Mouse (Mus musculus): Measurements from ENCODE around the gene Atp8a2. TPM values are rescaled to one million over a fixed set of nuclear protein-coding genes. Genes with fewer than 3 reads are reported as not detected.

Gene Atp8a2
- polyA plus RNA-seq, 1 experiment from 2014 or later, result 0.59 TPM

DNA sequence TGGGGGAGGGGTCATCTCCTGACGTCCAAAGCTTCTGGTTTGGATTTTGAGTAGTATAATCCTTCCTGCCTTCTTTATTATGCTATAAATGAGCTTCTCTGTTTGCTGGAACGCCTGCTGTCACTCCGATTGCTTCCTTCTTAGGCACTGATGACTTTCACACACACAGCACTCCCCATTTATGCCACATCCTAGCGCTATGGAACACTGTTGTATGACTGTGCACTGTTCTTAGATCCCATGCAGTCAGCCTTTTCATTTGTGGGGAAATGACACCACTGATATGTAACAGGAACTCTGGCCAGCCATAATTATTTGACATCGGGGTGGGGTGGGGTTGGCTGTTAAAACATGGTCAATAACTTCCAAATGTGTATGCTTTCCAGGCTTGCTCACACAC is 306.2 kb downstream of the Atp8a2 start:
- Histone ChIP-seq H3K4me3 (replicated peaks; ENCODE audit: low read depth, low read length) (no peak overlapping the region), H3K4me1 (replicated peaks; ENCODE audit: insufficient read depth, low read length) (no peaks in the 10 kb centered on the region), H3K9me3 (replicated peaks; ENCODE audit: low read length) (no peaks in the 10 kb centered on the region), H3K27me3 (ENCODE audit: insufficient read depth, low read length) (no peaks in the 10 kb centered on the region), H3K27ac (no peak overlapping the region), H3K9ac (ENCODE audit: low read depth, low read length) (no peak overlapping the region), H3K36me3 (ENCODE audit: insufficient read depth, low read length) (no peaks in the 10 kb centered on the region), H3K4me2 (ENCODE audit: low read length) (no peak overlapping the region)
- no peak for TF ChIP-seq CTCF (IDR thresholded peaks at IDR 0.05; ENCODE audit: low read depth)
- 52% methylated on average over 5 of the region's 5 CpGs for WGBS
- ATAC-seq (replicated peaks; ENCODE audit: low FRiP score, low read depth) (no peak), DNase-seq (ENCODE audit: low spot score) (no peak)

DNA sequence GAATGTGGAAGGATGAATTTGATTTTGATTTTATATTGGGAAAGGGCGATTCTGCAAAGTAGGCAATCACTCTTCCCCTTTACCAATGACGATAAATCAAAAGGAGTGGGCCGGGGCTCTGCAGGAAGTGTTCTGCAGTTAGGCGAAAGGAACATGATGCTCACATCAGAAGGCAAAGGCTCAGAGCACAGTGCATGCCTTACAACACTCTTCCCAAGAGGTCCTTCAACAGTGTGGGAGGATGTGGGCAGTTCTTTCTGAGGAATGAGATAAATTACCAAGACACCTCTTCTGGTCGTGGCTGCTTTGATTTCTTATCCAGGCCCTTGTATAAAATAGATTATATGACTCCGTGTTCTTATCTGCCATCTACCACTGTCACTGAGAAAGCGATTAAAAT is 306.9 kb downstream of the Atp8a2 start:
- no peak for TF ChIP-seq CTCF (IDR thresholded peaks at IDR 0.05; ENCODE audit: low read depth)
- Histone ChIP-seq H3K9ac (ENCODE audit: low read depth, low read length) (no peak overlapping the region), H3K36me3 (ENCODE audit: insufficient read depth, low read length) (no peaks in the 10 kb centered on the region), H3K9me3 (replicated peaks; ENCODE audit: low read length) (no peaks in the 10 kb centered on the region), H3K4me1 (replicated peaks; ENCODE audit: insufficient read depth, low read length) (no peaks in the 10 kb centered on the region), H3K27me3 (ENCODE audit: insufficient read depth, low read length) (no peaks in the 10 kb centered on the region), H3K27ac (no peak overlapping the region), H3K4me2 (ENCODE audit: low read length) (no peak overlapping the region), H3K4me3 (replicated peaks; ENCODE audit: low read depth, low read length) (no peak overlapping the region)
- DNase-seq (ENCODE audit: low spot score) (peak; percentile 73), ATAC-seq (replicated peaks; ENCODE audit: low FRiP score, low read depth) (no peak; the same call in 1 of the 2 replicates)
- 18% methylated on average over 7 of the region's 7 CpGs for WGBS

DNA sequence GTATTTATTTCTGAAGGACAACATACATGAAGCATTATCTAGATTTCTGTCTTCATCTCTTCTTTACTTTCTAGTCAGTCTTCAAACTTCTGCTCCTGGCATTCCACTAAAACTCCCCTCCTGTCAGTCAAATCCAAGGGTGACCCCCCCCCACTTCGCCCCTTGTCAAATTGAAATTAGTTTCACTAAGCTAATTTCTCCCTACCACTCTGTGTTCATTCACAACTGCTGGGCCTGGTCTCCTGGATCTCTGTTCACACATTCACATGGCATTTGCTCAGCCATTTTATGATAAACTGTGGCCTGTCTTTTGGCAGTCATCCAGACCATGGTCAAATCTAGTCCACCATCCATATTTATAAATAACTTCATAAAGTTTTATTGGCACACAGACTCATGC is 308.5 kb downstream of the Atp8a2 start:
- Histone ChIP-seq H3K36me3 (ENCODE audit: insufficient read depth, low read length) (no peaks in the 10 kb centered on the region), H3K4me1 (replicated peaks; ENCODE audit: insufficient read depth, low read length) (no peaks in the 10 kb centered on the region), H3K27ac (no peak overlapping the region), H3K4me3 (replicated peaks; ENCODE audit: low read depth, low read length) (no peak overlapping the region), H3K27me3 (ENCODE audit: insufficient read depth, low read length) (no peaks in the 10 kb centered on the region), H3K4me2 (ENCODE audit: low read length) (no peak overlapping the region), H3K9ac (ENCODE audit: low read depth, low read length) (no peak overlapping the region), H3K9me3 (replicated peaks; ENCODE audit: low read length) (no peaks in the 10 kb centered on the region)
- WGBS, result 94% methylated on average over 1 of the region's 1 CpGs
- TF ChIP-seq CTCF (IDR thresholded peaks at IDR 0.05; ENCODE audit: low read depth), result no peak
- ATAC-seq (replicated peaks; ENCODE audit: low FRiP score, low read depth) (no peak), DNase-seq (ENCODE audit: low spot score) (no peak)

DNA sequence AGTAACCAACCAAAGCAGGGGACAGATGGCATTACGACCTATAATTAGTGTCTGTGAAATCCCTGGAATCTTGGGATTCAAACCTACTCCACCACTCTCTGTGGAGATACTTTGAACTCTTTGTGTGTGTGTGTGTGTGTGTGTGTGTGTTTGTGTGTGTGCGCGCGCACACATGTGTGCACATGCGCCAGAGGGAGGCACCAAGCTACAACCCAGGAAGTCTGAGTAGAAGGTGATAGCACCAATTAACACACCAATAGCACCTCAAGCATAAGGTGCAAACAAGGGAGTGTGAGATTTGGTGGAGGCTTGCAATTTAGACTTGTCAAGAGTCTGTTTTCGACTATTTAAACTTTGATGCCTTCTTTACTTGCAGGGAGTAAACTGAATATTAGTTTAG is 308.9 kb downstream of the Atp8a2 start:
- Histone ChIP-seq H3K4me1 (replicated peaks; ENCODE audit: insufficient read depth, low read length) (no peaks in the 10 kb centered on the region), H3K36me3 (ENCODE audit: insufficient read depth, low read length) (no peaks in the 10 kb centered on the region), H3K9ac (ENCODE audit: low read depth, low read length) (no peak overlapping the region), H3K9me3 (replicated peaks; ENCODE audit: low read length) (no peaks in the 10 kb centered on the region), H3K4me2 (ENCODE audit: low read length) (no peak overlapping the region), H3K4me3 (replicated peaks; ENCODE audit: low read depth, low read length) (no peak overlapping the region), H3K27ac (no peak overlapping the region), H3K27me3 (ENCODE audit: insufficient read depth, low read length) (no peaks in the 10 kb centered on the region)
- DNase-seq (ENCODE audit: low spot score) (no peak), ATAC-seq (replicated peaks; ENCODE audit: low FRiP score, low read depth) (no peak)
- no peak for TF ChIP-seq CTCF (IDR thresholded peaks at IDR 0.05; ENCODE audit: low read depth)
- 79% methylated on average over 6 of the region's 6 CpGs for WGBS

DNA sequence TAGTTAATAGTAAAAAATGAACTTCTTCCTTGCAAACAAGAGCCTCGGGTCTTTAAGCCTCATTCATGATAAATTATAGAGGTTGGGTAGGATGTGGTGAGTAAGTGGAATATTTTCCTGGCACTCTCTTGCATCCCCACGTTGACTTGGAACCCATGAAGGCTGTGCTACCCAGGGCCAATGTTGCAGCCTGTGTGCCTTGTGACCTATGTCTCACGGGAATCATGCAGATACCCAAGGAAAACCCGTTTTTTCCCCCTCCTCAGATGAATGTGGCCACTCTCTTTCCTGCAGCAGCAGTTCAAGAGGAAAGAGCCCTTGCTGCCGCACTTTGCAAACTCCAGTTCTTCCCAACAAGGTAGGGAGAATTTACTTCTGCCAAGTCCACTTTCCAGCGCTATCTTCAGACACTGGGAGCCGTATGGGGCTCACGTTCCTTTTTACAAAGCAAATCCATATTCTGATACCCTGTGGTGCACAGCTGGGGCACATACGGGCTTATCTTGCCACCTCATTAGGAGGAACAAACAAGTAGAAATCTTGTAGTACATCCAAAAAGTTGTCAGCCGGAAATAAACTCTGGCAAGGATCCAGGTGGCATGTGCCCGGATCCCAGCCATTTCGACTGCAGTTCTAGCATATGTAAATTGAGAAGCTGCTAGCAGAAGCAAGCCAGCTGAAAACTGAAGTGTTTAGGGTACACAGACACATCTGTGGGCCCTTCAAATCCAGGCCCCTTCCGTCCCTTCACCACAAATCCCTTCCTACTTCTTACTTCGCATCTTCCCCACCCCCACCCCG is 309.7 kb downstream of the Atp8a2 start:
- WGBS, result 42% methylated on average over 15 of the region's 15 CpGs
- Histone ChIP-seq H3K4me2 (ENCODE audit: low read length) (no peak overlapping the region), H3K9ac (ENCODE audit: low read depth, low read length) (no peak overlapping the region), H3K9me3 (replicated peaks; ENCODE audit: low read length) (no peaks in the 10 kb centered on the region), H3K4me3 (replicated peaks; ENCODE audit: low read depth, low read length) (no peak overlapping the region), H3K4me1 (replicated peaks; ENCODE audit: insufficient read depth, low read length) (no peaks in the 10 kb centered on the region), H3K36me3 (ENCODE audit: insufficient read depth, low read length) (no peaks in the 10 kb centered on the region), H3K27me3 (ENCODE audit: insufficient read depth, low read length) (no peaks in the 10 kb centered on the region), H3K27ac (no peak overlapping the region)
- ATAC-seq (replicated peaks; ENCODE audit: low FRiP score, low read depth) (no peak), DNase-seq (ENCODE audit: low spot score) (no peak)
- TF ChIP-seq CTCF (IDR thresholded peaks at IDR 0.05; ENCODE audit: low read depth), result no peak

DNA sequence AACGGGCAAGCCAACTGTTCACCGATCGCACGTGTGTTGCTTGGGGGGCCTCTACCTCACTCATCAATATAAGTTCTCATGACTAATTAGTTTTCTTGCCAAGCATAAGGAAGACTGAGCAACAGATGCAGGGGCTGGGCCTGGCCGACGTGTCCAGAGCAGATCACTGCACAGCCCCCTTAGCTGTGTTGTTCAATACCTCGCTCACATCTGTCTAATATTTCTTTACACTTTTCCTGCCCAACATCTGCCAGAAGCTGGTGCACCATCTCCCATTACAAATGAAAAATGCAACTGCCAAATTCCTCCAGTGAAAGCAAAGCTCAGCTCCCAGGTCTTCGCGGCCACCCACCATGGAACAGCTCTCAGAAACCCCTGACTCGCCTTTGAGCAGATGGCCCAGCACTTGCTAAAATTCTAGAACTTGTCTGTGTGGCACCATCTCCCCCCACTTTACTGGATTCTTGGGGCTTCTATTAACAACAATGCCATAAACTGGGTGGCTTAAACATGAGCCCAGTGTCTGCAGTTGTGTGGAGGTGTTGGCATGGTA is 313.4 kb downstream of the Atp8a2 start:
- H3K27me3 ChIP-seq (ENCODE audit: insufficient read depth, low read length), result no peaks in the 10 kb centered on the region
- H3K9me3 ChIP-seq (replicated peaks; ENCODE audit: low read length), result no peaks in the 10 kb centered on the region
- DNase-seq (ENCODE audit: low spot score), result no peak
- H3K27ac ChIP-seq, result no peak overlapping the region
- TF ChIP-seq CTCF (IDR thresholded peaks at IDR 0.05; ENCODE audit: low read depth), result no peak
- no peaks in the 10 kb centered on the region for H3K4me1 ChIP-seq (replicated peaks; ENCODE audit: insufficient read depth, low read length)
- H3K4me2 ChIP-seq (ENCODE audit: low read length), result no peak overlapping the region
- no peak for ATAC-seq (replicated peaks; ENCODE audit: low FRiP score, low read depth)
- H3K4me3 ChIP-seq (replicated peaks; ENCODE audit: low read depth, low read length), result no peak overlapping the region
- 86% methylated on average over 10 of the region's 10 CpGs for WGBS
- no peaks in the 10 kb centered on the region for H3K36me3 ChIP-seq (ENCODE audit: insufficient read depth, low read length)
- no peak overlapping the region for H3K9ac ChIP-seq (ENCODE audit: low read depth, low read length)

Data from kidney, postnatal 0 days (tissue).